Mouse (Mus musculus): ENCODE measurements around the gene Erv3. TPM values are rescaled to one million over a fixed set of nuclear protein-coding genes. Genes with fewer than 3 reads are reported as not detected.

The Erv3 gene
- polyA plus RNA-seq, 1 experiment from 2014 or later: not detected

DNA sequence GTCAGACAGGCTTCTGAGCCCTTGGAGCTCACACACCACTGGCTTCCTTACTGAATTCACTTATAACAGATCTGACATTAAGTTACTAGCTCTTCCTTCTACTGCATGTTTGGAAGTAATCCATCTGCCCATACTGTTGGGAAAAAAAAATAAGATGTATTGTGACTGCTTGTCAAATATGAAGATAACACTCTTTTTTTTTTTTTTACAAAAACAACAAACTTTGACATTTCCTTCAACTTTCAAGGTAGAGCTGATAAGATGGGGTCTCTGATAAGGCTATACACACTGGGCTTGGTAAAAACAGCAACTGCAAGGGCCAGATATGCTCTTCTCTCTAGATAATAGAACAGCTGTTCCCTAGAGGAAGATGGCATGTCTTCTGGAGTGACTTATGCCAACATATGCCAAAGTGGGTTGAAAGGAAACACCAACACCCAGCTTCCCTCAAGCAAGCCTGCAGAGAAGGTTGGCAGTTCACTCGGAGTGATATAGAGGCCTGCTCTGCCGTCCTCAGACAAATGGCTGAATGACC, 4.8 kb upstream of the Erv3 start:
- ChIA-PET CTCF (interaction anchor here (0.7 to 1.6 kb wide), 3 partner anchors 9 to 37 kb away, joined by 4 read pairs; no protein-coding TSS in a partner anchor), POLR2A (interaction anchor here (1.2 kb wide), 1 partner anchor 9 kb away, joined by 3 read pairs; no protein-coding TSS in a partner anchor)
- TF ChIP-seq CTCF (IDR thresholded peaks at IDR 0.05): no peak
- peaks cover 13% of the 10 kb centered on the region for H3K27me3 ChIP-seq
- ATAC-seq (no peak), DNase-seq (ENCODE audit: low read depth, low spot score) (no peak)
- in situ Hi-C loops (cut with MboI; ENCODE audit: low pct_unique_long_range_greater_than_20kb): no loop called here

DNA sequence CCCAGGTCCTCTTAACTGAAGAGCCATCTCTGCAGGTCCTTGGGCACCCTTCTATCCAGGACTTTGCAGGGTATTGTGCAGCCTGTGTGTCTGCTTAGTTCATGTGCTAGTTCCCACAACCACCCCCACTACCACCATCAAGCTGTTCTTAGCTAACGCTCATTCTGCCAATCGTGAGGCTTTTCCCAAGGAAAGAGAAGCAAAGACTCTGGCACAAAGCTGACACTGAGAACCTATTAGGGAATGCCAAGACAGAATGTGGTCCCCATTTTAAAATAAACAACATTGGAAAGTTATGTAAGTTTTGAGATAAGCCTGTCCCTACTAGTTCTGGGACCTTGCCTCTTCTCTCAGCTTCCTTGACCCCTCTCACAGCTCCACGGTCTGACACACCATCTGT, 3.9 kb upstream of the Erv3 start:
- ATAC-seq: no peak
- ChIA-PET POLR2A (interaction anchor here (1.2 kb wide), 1 partner anchor 10 kb away, joined by 3 read pairs; no protein-coding TSS in a partner anchor), CTCF (interaction anchor here (1.2 to 1.6 kb wide), 2 partner anchors 10 to 36 kb away, joined by 4 read pairs; no protein-coding TSS in a partner anchor)
- in situ Hi-C loops (cut with MboI; ENCODE audit: low pct_unique_long_range_greater_than_20kb): no loop called here
- DNase-seq (ENCODE audit: low read depth, low spot score): no peak
- TF ChIP-seq CTCF (IDR thresholded peaks at IDR 0.05): no peak
- H3K27me3 ChIP-seq: peaks cover 10% of the 10 kb centered on the region

DNA sequence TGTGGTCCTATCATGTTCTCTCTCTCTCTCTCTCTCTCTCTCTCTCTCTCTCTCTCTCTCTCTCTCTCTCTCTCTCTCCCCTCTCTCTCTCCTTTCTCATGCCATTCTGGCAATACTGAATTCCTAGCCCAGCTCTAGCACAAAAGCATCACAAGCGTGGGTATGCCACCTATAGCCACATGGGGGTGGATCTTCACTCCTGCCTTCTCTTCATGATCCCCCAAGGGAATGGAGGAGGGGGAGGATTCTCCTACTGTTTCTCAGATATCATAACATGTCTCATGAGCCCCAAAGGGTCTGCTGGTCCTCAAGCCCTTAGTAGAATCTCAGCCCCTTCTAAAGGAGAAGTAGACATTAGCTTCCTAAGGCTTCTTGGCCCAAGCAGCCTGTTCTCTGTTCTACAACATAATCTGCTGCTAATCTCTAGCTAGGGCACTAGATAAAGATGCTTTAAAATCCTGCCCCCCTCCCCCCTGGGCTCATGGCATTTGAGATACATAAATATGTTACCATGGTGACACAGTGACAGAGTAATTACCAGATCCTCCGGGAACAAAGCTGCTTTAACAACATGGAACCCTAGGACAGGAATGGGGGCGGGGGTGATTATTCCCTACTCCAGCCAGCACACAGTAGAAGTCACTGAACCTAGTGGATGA, 3.2 kb upstream of the Erv3 start:
- CTCF ChIA-PET: no interaction called here
- DNase-seq (ENCODE audit: low read depth, low spot score): no peak
- no peak for ATAC-seq
- POLR2A ChIA-PET: no interaction called here
- H3K27me3 ChIP-seq: peaks cover 7% of the 10 kb centered on the region
- no peak for TF ChIP-seq CTCF (IDR thresholded peaks at IDR 0.05)
- in situ Hi-C loops (cut with MboI; ENCODE audit: low pct_unique_long_range_greater_than_20kb): no loop called here

DNA sequence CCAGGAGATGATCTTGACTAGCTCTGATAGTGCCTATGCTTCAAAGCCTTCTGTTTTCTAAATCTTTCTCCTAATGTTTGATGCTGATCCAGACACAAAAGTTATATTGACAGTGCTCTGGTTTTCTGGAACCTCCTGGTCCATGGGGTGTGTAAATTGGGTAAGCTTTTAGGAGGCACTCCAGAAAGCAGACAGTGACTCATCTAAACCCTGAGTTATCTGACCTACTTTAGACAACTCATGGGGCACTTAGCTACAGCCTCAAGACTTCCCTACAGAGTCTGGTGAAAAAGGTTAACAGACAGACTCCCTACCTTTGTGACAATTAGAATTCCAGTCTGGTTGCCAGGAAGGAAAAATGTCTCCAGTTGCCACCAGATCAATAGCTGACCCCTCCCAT, 1.7 kb downstream of the Erv3 start:
- in situ Hi-C loops (cut with MboI; ENCODE audit: low pct_unique_long_range_greater_than_20kb): no loop called here
- TF ChIP-seq CTCF (IDR thresholded peaks at IDR 0.05): no peak

DNA sequence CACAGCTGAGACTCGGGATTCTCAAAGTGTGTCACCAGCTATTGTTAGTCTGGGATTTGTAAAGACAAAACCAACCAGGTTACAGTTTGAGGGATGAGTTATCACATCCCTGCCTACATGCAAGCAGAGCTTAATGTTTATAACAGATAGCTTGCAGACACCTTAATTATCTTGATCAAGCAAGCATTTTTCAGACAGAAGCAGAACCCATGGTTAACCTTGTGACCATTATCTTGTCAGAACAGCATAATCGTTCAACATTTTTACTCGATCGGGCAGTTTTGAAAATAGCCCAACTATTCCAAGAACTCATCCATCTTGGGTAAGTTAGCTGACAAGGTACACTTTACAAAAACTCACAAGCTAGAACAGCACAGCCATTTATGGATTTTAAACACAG, 5.8 kb downstream of the Erv3 start:
- no peak for ATAC-seq
- ChIA-PET POLR2A (no interaction called here), CTCF (interaction anchor here (1.2 to 1.4 kb wide), 4 partner anchors 11 to 129 kb away, joined by 3 to 4 read pairs (median 3); no protein-coding TSS in a partner anchor)
- in situ Hi-C loops (cut with MboI; ENCODE audit: low pct_unique_long_range_greater_than_20kb): no loop called here
- no peaks in the 10 kb centered on the region for H3K27me3 ChIP-seq
- TF ChIP-seq CTCF (IDR thresholded peaks at IDR 0.05): no peak
- DNase-seq (ENCODE audit: low read depth, low spot score): no peak

More for the DNA sequence above, 1.7 kb downstream of the Erv3 start:
- ChIA-PET POLR2A (no interaction called here), CTCF (interaction anchor here (1.0 to 1.4 kb wide), 4 partner anchors 17 to 78 kb away, joined by 3 to 4 read pairs (median 3); no protein-coding TSS in a partner anchor)
- H3K27me3 ChIP-seq: no peaks in the 10 kb centered on the region
- no peak for DNase-seq (ENCODE audit: low read depth, low spot score)
- no peak for ATAC-seq

DNA sequence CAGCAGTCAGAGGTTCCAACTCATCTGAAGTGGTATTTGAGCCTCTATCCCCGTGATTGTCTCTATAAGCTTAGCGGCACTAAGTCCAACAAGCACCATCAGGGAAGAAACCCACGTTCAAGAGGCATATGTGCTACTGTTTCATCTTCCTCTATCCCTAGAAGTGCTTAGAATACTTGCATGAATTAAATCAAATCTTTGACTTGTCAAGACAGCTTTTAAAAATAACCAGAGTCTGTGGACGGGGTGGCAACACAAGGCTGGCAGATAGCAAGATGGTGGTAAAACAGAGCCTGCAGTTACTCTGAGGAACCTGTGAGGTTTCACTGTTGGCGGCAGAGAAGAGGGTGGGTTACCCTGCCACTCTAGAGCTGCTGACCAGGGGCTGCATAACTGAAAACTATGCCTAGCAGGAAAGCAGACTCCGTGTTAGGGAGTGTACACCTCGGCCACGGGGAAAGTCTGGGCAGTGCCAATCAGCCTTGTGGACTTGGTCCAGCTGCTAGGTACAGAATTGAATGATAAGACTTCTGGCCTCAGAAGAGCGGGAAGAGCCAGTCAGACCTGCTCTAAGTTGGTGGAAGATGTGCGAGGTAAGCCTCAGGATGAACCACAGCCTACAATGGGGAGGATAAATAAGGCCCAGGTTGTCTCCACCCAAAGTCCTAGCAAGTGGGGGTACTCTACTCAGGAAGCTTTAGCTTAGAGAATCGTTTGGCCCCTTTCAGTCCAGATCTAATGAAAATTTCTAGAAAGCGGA, 8.0 kb downstream of the Erv3 start:
- no peak for TF ChIP-seq CTCF (IDR thresholded peaks at IDR 0.05)
- POLR2A ChIA-PET: interaction anchor here (1.4 kb wide), 1 partner anchor 9 kb away, joined by 3 read pairs; no protein-coding TSS in a partner anchor
- no peak for ATAC-seq
- DNase-seq (ENCODE audit: low read depth, low spot score): no peak
- H3K27me3 ChIP-seq: no peaks in the 10 kb centered on the region
- in situ Hi-C loops (cut with MboI; ENCODE audit: low pct_unique_long_range_greater_than_20kb): no loop called here
- CTCF ChIA-PET: interaction anchor here (1.9 kb wide), 1 partner anchor 11 kb away, joined by 4 read pairs; no protein-coding TSS in a partner anchor

DNA sequence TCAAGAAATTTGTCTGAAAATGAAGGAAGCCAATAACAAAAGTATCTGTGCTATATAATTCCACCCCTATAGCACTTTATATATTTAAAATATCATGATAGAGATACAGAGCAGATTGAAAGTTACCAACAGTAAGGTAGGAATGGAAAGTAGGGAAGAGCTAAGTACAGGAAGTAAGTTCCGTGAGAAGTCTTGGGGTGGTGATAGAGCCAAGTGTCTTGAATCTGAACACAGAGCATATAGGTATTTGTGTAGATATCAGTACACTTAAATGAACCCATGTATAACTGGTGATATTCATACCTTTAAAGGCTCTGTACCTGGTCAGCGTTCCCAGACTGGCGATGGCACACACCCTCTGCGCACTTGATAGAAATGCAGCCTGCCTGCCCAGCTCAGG, 9.5 kb downstream of the Erv3 start:
- POLR2A ChIA-PET: no interaction called here
- H3K27me3 ChIP-seq: no peaks in the 10 kb centered on the region
- CTCF ChIA-PET: no interaction called here
- in situ Hi-C loops (cut with MboI; ENCODE audit: low pct_unique_long_range_greater_than_20kb): no loop called here
- ATAC-seq: no peak
- no peak for DNase-seq (ENCODE audit: low read depth, low spot score)
- no peak for TF ChIP-seq CTCF (IDR thresholded peaks at IDR 0.05)

DNA sequence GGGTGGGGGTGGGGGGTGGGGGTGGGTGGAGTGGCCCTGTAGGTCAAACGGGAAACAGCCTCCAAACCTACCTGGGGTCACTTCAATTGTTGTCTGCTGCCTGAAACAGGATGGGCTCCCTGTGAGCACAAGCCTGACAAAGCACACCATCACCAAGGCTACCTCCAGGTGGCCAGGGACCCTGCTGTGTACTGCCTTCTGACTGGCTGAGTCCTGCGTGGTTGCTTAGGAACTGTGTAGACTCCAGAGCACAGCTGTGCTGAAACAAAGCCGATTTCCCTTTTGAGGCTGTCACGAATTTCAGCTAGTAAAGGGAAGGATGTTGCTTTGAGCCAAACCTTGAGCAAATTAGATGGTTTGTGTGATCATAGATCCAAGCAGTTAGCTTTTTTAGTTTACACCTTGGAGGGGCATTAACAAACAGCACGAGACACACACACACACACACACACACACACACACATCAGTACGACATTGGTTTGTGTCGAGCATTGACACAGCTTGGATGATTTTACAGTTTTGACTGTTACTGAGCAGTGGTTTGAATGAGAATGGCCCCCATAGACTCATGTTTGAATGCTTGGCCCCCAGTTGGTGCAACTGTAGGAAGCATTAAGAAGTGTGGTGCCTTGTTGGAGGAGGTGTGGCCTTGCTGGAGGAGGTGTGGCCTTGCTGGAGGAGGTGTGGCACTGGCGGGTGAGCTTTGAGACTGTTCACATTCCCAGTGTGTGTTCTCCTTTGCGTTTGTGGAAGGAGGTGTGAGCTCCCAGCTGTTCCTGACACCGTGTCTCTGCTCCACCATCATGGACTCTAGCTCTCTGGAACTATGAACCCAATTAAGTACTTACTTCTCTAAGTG, 11.8 kb downstream of the Erv3 start:
- no peak for TF ChIP-seq CTCF (IDR thresholded peaks at IDR 0.05)
- H3K27me3 ChIP-seq: no peaks in the 10 kb centered on the region
- ChIA-PET CTCF (no interaction called here), POLR2A (no interaction called here)
- in situ Hi-C loops (cut with MboI; ENCODE audit: low pct_unique_long_range_greater_than_20kb): loop anchor here (25.0 kb wide), 1 partner anchor 90 kb away; no protein-coding TSS in a partner anchor
- DNase-seq (ENCODE audit: low read depth, low spot score): no peak
- no peak for ATAC-seq

DNA sequence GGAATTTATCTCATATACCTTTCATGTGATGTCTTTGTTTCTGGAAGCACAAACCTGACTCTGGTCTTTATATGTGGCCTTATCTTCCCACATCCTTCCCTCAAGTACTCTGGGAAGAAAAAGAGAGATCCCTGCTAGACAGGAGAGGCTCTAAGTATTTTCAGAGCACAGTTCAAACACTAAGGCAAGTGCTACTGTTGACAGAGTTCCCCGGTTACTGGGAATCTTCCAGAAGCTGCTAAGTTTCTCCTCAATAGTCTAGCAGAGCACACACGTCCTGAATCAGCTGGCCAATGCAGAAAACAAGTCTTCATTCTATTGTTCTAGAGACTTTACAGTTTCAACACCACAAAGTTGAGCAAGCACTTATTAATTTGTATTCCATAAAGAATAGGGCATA, 12.7 kb downstream of the Erv3 start:
- TF ChIP-seq CTCF (IDR thresholded peaks at IDR 0.05): no peak
- in situ Hi-C loops (cut with MboI; ENCODE audit: low pct_unique_long_range_greater_than_20kb): loop anchor here (25.0 kb wide), 1 partner anchor 90 kb away; no protein-coding TSS in a partner anchor
- ChIA-PET CTCF (interaction anchor here (1.1 kb wide), 1 partner anchor 32 kb away, joined by 3 read pairs; no protein-coding TSS in a partner anchor), POLR2A (no interaction called here)
- no peaks in the 10 kb centered on the region for H3K27me3 ChIP-seq
- no peak for ATAC-seq
- DNase-seq (ENCODE audit: low read depth, low spot score): no peak

Measured in Patski (cell line).